Mouse (Mus musculus) effector memory CD4-positive, alpha-beta T cell, adult 5 months (primary cell): ENCODE measurements around the gene 1700129C05Rik. TPM values are rescaled to one million over a fixed set of nuclear protein-coding genes. Genes with fewer than 3 reads are reported as not detected.

Experiments
- polyA plus RNA-seq: library from polyadenylated mRNA; unstranded; fragments of 100-300 nt; shearing (Covaris generic); gene quantifications from one replicate; pipeline ENCODE4 v1.2.1, GENCODE M21; 2017

Gene 1700129C05Rik
- not detected for polyA plus RNA-seq

DNA sequence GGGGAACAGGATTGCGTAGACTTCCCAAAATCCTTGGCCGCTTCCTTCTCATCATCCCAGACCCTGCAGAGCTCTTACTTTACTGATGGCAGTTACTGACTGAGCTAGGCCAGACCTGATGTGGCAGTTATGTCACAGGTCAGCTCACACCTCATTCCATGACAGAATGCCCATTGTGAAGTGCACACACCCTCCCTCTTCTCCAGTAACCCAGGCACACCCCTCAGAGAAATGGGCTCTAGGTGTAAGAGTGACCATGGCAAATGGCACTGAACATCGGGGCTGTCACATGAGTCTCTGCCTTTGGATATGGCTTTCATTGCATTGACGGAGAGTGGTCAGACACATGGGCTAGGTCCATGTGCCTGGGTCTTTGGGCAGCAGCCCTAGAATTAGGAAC lies at the start of gene 1700129C05Rik:
Gene 1700129C05Rik (minus strand): TSS at position 101 of the 400 bp plus-strand sequence.

DNA sequence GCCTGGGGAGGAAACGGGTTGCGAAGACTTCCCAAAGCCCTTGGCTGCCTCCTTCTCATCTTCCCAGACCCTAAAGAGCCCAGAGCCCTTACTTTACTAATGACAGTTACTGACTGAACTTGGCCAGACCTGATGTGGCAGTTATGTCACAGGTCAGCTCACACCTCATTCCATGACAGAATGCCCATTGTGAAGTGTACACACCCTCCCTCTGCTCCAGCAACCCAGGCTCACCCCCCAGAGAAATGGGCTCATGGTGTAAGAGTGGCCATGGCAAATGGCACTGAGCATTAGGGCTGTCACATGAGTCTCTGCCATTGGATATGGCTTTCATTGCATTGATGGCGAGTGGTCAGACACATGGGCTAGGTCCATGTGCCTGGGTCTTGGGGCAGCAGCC lies 36.0 kb upstream of the 1700129C05Rik start, which contains the start of gene Gm5142:
Gene Gm5142 (minus strand): TSS at position 101 of the 400 bp plus-strand sequence.

Other genes with a start within 250 kb of the 1700129C05Rik start
- gene Gm5142, start 35.9 kb upstream of the 1700129C05Rik start, polyA plus RNA-seq = not detected
- gene Rcbtb1, start 58.3 kb upstream of the 1700129C05Rik start, polyA plus RNA-seq = 53.3 TPM
- 3.1 TPM for gene Gm6904, start 117.3 kb upstream of the 1700129C05Rik start, polyA plus RNA-seq
- gene Phf11a, start 154.6 kb upstream of the 1700129C05Rik start, polyA plus RNA-seq = 13.5 TPM
- 83.3 TPM for gene Phf11b, start 198.5 kb upstream of the 1700129C05Rik start, polyA plus RNA-seq
- 7.1 TPM for gene Phf11d, start 222.6 kb upstream of the 1700129C05Rik start, polyA plus RNA-seq